In genomic region chr10:101171826-101172225, GRCm38 (mm10) we compare ENCODE assay signal across 24 mouse cellular contexts.
"Had no signal": no experiment of that assay in that cellular context is flagged by ENCODE, and none has a peak within 500 bp of the region (broad histone marks: within the 10 kb centered on the region; RNA-seq: fewer than 3 reads in every experiment).

No protein-coding gene starts in this region.

- DNase-seq: gastrocnemius, adult 2 months; gastrocnemius, postnatal 10 days; gastrocnemius, postnatal 25 days; heart, adult 18-20 months; heart, postnatal 10 days; heart, postnatal 4 days; kidney, adult 18-20 months; kidney, adult 8-10 months; kidney, postnatal 10 days; kidney, postnatal 25 days; kidney, postnatal 4 days had no signal

- H3K4me3 ChIP-seq: gastrocnemius, adult 2 months; heart, embryonic 10.5 days; heart, embryonic 12.5 days; hindbrain, embryonic 10.5 days; hindbrain, embryonic 12.5 days; intestine, embryonic 15.5 days; layer of hippocampus, adult 2 months; left cerebral cortex, adult 2 months; limb, embryonic 10.5 days; limb, embryonic 12.5 days had no signal

- H3K9ac ChIP-seq: heart, embryonic 12.5 days; hindbrain, embryonic 12.5 days; hindbrain, embryonic 14.5 days; intestine, embryonic 15.5 days; limb, embryonic 12.5 days had no signal

- ATAC-seq: hindbrain, embryonic 16.5 days; inflammation-experienced regulatory T-cells, adult 6 months; intestine, embryonic 15.5 days; intestine, postnatal 0 days had no signal

- H3K27ac ChIP-seq: gastrocnemius, adult 2 months; heart, embryonic 10.5 days; hindbrain, embryonic 10.5 days; hindbrain, embryonic 12.5 days; hindbrain, embryonic 14.5 days; intestine, embryonic 15.5 days; layer of hippocampus, adult 2 months; left cerebral cortex, adult 2 months; limb, embryonic 10.5 days; limb, embryonic 12.5 days had no signal

- H3K27me3 ChIP-seq: heart, embryonic 12.5 days; hindbrain, embryonic 12.5 days; intestine, embryonic 15.5 days; limb, embryonic 12.5 days had no signal

- H3K9me3 ChIP-seq: heart, embryonic 10.5 days; heart, embryonic 12.5 days; hindbrain, embryonic 10.5 days; hindbrain, embryonic 12.5 days; intestine, embryonic 15.5 days; limb, embryonic 10.5 days; limb, embryonic 12.5 days had no signal

- H3K4me1 ChIP-seq: heart, embryonic 10.5 days; heart, embryonic 12.5 days; hindbrain, embryonic 10.5 days; hindbrain, embryonic 12.5 days; intestine, embryonic 15.5 days; limb, embryonic 10.5 days; limb, embryonic 12.5 days had no signal

- H3K4me2 ChIP-seq: heart, embryonic 12.5 days; hindbrain, embryonic 12.5 days; hindbrain, embryonic 14.5 days; intestine, embryonic 15.5 days; limb, embryonic 12.5 days had no signal

- H3K36me3 ChIP-seq: heart, embryonic 10.5 days; heart, embryonic 12.5 days; hindbrain, embryonic 10.5 days; hindbrain, embryonic 12.5 days; intestine, embryonic 15.5 days; limb, embryonic 10.5 days; limb, embryonic 12.5 days had no signal
